Mouse (Mus musculus): ENCODE measurements around the gene Prdm11.

Gene Prdm11

DNA sequence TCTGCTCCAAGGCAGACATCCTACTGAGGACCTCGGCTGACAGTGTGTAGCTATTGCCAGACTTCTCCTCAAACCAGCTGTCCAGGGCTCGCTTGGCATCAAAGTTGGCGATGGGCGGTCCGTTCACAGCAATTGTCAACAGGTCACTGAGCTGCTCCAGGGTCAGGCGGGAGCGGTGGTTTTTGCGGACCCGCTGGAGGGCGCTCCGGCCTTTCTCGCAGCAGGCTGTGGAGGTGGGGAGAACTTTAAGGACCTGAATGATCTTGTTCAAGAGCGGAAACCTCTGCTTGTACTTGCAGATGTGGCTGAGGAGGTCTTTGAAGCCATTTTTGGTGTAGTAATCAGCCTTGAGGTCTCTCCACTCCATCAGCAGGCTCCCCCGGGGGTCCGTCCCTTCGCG lies 73.9 kb downstream of the Prdm11 start:
- in situ Hi-C loops (cut with MboI; ENCODE audit: unreplicated experiment in 2 of 2) = no loop called here

GRCm38 (mm10) chr2:92971536-92971935 lies 74.4 kb downstream of the Prdm11 start:
- in situ Hi-C loops (cut with MboI; ENCODE audit: unreplicated experiment in 2 of 2) = no loop called here

GRCm38 (mm10) chr2:92971069-92971468 lies 74.9 kb downstream of the Prdm11 start:
- in situ Hi-C loops (cut with MboI; ENCODE audit: unreplicated experiment in 2 of 2) = no loop called here

GRCm38 (mm10) chr2:92967839-92968166 lies 78.2 kb downstream of the Prdm11 start:
- in situ Hi-C loops (cut with MboI; ENCODE audit: unreplicated experiment in 2 of 2) = no loop called here

DNA sequence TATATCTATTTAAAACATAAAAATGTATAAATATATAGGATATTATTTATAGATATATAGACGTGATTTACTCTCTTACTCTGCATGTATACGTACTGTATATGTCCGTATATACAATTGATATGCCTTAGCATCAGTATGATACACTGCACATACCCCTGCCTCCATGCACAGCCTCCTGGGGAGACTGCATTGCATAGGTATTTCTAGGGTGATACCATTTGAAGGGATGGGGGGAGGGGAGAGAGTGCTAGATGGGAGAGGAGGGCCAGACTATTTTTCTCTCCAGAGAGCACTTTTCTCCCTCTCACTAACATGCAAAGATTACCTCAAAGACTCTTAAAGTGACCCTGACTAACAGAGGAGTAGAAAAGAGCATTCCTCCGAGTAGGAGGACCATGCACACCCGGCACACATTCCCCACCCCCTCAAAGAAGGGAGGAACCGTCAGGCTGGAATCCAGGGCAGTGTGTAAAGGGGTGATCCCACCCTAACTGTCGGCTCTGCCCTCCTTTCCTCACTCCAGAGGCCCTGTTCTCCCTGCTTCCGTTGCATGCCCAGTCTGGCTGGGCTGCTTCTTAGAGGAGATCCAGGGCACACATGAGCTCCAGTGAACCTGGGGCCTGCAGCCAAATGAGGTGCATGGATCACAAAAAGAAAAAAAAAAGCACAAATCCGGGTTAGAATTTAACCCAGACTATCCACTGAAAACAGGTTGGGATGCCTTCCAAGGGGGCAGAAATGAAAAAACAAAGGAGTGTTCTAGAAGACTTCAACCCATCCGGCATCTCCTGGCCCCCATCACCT lies 78.7 kb downstream of the Prdm11 start:
- in situ Hi-C loops (cut with MboI; ENCODE audit: unreplicated experiment in 2 of 2) = no loop called here

DNA sequence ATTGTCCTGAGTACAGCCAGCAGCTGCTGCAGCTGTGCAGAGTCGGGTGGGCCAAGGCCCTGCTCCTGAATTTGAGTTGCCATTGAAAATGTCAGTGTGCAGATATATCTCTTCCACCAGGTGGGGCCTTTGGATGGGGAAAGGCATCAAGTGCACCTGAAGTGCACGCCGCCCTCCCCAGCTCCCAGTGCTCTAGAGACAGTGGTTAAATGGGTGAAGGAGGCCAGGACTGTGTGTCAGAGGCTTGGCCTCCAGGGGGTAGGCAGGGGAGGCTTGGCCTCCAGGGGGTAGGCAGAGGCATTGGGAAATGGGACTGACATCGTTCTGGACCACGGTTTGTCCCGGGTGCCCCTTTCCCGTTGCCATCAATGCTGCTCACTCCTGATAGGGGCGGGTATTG lies 79.7 kb downstream of the Prdm11 start:
- in situ Hi-C loops (cut with MboI; ENCODE audit: unreplicated experiment in 2 of 2) = no loop called here

DNA sequence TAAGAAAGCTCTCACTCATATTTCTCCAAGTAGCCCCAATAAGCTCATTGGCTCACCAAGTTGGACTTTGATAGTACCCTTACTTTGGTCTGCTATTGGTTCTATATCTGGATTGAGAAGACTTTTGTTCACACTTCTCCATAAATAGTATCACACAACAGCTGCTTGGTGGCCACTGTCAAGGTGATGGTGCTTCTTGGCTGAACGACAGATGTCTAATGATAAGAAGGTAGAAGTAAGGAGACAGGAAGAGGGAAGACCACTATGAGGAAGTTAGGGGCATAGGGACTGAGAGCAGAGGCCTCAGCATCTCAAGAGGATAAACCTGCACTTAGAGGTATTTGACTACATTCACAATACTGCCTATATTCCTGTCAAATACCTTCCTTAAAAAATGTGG lies 81.6 kb downstream of the Prdm11 start:
- in situ Hi-C loops (cut with MboI; ENCODE audit: unreplicated experiment in 2 of 2) = no loop called here

DNA sequence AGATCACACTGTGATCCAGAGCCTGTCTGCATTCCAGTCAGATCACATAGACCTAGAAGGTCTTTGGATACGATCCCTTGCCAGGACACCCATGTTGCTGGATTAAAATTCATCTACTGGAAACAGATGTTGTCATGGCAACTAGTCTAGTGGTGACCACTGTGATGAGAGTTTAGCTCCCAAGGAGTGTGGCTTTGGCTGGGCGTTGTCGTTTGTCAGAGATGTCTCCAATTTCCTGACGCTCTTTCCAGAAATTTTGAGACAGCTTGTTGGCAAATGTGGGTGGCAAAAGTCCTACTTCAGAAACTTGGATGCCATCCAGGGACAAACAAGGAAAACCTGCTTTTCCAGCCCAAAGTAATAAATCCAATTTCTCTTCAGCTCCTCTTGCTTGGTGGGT lies 87.3 kb downstream of the Prdm11 start:
- in situ Hi-C loops (cut with MboI; ENCODE audit: unreplicated experiment in 2 of 2) = loop anchor here (5.0 kb wide), 2 partner anchors 51 to 56 kb away; no protein-coding TSS in a partner anchor

- in situ Hi-C loops (cut with MboI; ENCODE audit: unreplicated experiment in 2 of 2) = loop anchor here (5.0 kb wide), 2 partner anchors 50 to 55 kb away; no protein-coding TSS in a partner anchor
Measured at GRCm38 (mm10) chr2:92956943-92957342, 89.0 kb downstream of the Prdm11 start.

GRCm38 (mm10) chr2:92954404-92955114 lies 91.4 kb downstream of the Prdm11 start:
- in situ Hi-C loops (cut with MboI; ENCODE audit: unreplicated experiment in 2 of 2) = loop anchor here (5.0 kb wide), 2 partner anchors 47 to 52 kb away; no protein-coding TSS in a partner anchor

GRCm38 (mm10) chr2:92953450-92953849 lies 92.5 kb downstream of the Prdm11 start:
- in situ Hi-C loops (cut with MboI; ENCODE audit: unreplicated experiment in 2 of 2) = no loop called here

- in situ Hi-C loops (cut with MboI; ENCODE audit: unreplicated experiment in 2 of 2) = no loop called here
Measured at GRCm38 (mm10) chr2:92949518-92949917, 96.4 kb downstream of the Prdm11 start.

DNA sequence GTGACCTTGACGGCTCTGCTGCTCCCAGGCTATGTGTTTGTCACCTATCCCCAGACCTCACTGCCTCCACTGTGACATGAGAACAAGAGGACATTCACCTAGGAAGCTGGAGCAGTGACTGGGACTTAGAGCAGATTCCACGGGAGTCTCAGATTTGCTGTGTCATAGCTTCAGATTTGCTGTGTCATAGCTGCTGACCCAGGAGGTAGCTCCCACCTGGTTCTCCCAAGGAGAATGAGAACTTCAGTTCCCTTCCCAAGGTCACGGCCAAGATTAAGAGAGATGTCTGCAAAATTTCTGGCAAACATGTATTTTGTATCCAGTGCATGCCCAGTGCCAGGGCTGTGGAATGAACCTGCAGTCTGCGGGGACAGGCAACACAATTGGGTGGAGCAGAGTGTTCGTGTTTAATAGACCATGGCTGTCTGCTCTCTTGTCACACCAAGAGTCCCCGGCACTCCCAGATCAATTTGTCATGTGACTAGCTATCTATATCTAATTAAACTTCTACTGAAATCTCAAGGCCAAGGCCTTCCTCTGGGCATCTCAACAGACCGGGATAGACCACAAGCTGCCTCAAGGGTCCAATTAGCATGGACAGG lies 97.2 kb downstream of the Prdm11 start:
- in situ Hi-C loops (cut with MboI; ENCODE audit: unreplicated experiment in 2 of 2) = no loop called here

DNA sequence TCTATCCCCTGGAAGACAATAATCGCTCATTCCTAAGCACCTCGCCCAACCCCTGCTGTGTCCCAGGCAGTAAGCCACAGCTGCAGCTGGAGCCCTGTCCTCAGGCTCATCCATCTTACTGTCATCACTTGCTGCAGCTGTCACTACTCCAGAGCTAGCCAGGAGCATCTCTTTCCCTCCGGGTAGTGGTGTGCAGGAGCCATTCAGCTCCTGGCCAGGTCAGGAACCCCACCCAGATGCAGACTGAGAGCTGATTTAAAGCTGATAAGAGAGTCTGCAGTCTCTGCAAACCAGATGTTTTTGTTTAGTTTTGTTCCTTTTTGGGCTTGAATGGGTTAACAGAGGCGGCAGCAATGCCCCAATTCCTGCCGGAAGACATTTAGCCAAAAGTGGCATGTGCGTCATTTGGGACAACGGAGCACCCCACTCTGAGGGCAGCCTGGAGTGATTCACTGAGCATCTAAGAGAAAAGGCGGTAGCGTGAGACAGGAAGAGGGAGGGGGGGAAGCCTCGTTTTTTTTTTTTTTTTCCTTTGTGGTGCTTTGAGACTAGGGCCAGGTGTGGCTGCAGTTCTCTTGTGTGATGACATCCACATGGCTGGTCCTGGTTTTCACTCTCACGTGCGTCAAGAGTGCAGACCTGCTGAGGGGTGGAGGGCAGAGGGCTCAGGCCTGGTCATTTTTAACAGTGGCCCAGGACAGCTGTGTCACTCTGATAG lies 97.8 kb downstream of the Prdm11 start:
- in situ Hi-C loops (cut with MboI; ENCODE audit: unreplicated experiment in 2 of 2) = no loop called here

DNA sequence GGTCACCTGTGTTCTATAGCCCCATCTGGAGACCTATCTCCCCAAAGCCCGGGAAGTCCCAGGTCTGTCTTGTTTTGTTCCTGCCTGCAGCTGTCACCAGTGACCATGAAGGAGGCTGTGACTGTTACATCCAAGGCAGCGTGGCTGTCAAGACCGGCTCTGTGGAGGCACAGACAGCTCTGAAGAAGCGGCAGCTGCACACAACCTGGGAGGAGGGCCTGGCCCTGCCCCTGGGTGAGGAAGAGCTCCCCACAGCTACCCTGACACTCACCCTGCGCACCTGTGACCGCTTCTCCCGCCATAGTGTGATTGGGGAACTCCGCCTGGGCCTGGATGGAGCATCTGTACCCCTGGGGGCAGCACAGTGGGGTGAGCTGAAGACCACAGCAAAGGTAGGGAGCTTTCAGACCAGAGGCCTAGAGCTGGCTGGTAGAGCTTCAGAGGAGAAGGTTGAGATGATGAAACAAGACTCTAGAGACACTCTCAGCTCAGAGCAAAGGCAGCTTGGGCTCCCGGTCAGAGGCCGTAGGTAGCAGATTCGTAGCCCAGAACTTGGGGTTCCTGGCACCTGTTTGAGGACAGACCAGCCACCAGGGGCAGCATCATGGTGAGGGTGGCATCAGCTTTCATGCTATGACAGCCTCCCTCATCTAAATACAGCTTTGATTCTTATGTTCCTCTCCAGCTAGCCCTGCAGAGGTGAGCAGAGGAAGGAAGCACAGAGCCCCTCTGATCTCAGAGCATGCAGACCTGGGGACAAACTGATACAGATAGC lies 100.0 kb downstream of the Prdm11 start:
- in situ Hi-C loops (cut with MboI; ENCODE audit: unreplicated experiment in 2 of 2) = no loop called here

- in situ Hi-C loops (cut with MboI; ENCODE audit: unreplicated experiment in 2 of 2) = no loop called here
Measured at GRCm38 (mm10) chr2:92945125-92945746, 100.7 kb downstream of the Prdm11 start.

DNA sequence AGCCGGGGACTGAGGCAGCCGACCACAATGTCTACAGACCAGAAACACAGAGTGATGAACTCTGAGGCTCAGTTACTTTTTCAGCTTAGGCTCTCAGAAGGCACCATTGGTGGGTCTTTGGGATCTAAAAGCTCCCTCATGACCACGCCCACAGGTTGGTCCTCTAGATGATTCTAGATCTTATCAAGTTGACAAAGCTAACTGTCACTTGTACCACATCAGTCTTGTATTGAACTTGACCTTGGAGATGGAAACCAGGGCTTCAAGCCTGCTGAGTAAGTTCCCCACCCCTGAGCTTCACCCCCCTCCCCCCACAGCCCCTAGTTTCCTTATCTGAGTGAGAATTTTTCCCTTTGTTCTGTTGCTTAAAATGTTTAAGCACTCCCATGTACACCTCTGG lies 101.6 kb downstream of the Prdm11 start:
- in situ Hi-C loops (cut with MboI; ENCODE audit: unreplicated experiment in 2 of 2) = no loop called here

GRCm38 (mm10) chr2:92943406-92943805 lies 102.6 kb downstream of the Prdm11 start:
- in situ Hi-C loops (cut with MboI; ENCODE audit: unreplicated experiment in 2 of 2) = no loop called here

GRCm38 (mm10) chr2:92941463-92941862 lies 104.5 kb downstream of the Prdm11 start:
- in situ Hi-C loops (cut with MboI; ENCODE audit: unreplicated experiment in 2 of 2) = no loop called here

- in situ Hi-C loops (cut with MboI; ENCODE audit: unreplicated experiment in 2 of 2) = no loop called here
Measured at GRCm38 (mm10) chr2:92940963-92941362, 105.0 kb downstream of the Prdm11 start.

Data from v-Abl transformed pro-B cells (cell line).